Mouse (Mus musculus): ENCODE results near the gene Zfp213.
"Not testable (repeated sequence)": the region's sequence is repeated elsewhere in the genome, so short reads cannot be mapped to it uniquely, and the experiment has no call there.

The Zfp213 gene

DNA sequence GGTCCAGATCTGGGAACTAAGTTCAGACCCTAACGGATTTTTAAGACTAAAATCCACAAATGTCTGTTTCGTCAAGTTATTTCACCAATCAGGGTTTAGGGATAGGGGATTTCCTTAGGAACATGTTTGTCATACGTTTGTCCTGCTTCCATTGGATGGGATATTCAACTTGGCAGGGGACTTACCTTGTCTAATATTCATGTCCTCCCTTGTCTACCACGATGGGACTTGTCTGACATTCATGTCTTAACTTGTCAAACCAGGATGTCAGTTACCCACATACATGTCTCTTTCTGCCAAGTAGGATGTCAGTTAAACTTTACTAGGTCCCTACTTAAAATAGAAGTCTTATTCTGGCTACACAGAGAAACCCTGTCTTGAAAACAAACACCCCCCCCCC is 20.1 kb downstream of the Zfp213 start:
- no peak for DNase-seq (ENCODE audit: low spot score)

DNA sequence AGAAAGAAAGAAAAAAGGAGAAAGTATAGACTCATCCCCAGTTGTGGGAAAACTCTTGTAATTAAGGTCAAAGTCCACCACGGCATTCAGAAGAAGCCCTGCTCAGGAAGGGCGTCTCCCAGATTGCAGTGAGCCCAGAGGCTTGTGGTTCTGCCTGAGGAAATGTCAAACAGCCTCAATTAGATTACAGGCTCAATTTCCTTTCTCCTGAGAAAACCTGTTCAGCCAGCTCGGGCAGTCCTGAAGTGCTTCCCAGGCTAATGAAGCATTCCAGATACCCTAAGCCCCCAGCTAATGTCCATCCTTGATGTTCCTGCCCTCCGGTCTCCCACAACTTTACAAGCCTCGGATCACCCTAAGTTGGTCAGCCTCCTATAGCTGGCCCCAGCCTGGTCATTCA is 20.7 kb downstream of the Zfp213 start:
- DNase-seq (ENCODE audit: low spot score) = no peak

DNA sequence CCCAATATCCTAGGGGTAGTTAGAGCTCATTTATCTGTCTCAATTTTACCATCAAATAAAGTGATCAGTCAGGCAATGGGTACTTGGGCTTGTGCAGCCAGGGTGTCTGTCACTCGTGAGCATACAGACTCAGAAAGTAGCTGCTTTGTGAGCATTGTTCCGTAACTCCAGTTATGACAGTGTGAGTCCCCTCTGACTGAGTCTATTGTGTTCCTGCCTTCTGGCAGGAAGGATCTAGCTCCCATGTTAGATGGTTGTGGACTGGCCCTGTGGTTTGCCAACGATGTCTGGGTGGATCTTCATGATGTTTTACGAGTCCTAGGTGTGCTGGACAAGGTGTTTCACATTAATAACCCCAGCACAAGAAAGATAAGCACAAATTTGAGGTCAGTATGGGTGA is 21.2 kb downstream of the Zfp213 start:
- peak; percentile 7 for DNase-seq (ENCODE audit: low spot score)

- DNase-seq (ENCODE audit: low spot score) = peak; percentile 1
These were observed 21.9 kb downstream of the Zfp213 start for GRCm38 (mm10) chr17:23542004-23542720.

- DNase-seq (ENCODE audit: low spot score) = no peak
These were observed 23.2 kb downstream of the Zfp213 start for GRCm38 (mm10) chr17:23540605-23541475.

- DNase-seq (ENCODE audit: low spot score) = no peak
These were observed 23.9 kb downstream of the Zfp213 start for GRCm38 (mm10) chr17:23540106-23540505.

DNA sequence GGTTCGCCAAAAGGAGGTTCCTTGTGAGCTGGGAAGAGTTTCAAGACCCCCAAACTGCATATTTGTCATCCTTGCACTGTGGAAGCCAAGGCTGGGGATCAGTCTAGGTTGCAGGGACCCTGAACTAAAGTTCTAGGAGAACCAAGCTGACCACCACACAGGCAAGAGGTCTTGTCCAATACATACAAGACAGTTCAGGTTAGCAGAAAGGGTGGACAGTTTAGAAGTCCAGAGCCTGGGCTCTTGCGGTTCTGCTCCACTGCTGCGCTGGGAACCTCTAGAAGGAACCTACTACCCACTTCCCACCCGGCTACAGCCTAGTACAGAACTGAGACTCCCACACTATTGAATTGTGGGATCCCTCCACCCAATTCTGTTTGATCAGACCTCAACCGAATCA is 24.4 kb downstream of the Zfp213 start:
- DNase-seq (ENCODE audit: low spot score) = no peak

- no peak for DNase-seq (ENCODE audit: low spot score)
These were observed 25.6 kb downstream of the Zfp213 start for GRCm38 (mm10) chr17:23538299-23539015.

DNA sequence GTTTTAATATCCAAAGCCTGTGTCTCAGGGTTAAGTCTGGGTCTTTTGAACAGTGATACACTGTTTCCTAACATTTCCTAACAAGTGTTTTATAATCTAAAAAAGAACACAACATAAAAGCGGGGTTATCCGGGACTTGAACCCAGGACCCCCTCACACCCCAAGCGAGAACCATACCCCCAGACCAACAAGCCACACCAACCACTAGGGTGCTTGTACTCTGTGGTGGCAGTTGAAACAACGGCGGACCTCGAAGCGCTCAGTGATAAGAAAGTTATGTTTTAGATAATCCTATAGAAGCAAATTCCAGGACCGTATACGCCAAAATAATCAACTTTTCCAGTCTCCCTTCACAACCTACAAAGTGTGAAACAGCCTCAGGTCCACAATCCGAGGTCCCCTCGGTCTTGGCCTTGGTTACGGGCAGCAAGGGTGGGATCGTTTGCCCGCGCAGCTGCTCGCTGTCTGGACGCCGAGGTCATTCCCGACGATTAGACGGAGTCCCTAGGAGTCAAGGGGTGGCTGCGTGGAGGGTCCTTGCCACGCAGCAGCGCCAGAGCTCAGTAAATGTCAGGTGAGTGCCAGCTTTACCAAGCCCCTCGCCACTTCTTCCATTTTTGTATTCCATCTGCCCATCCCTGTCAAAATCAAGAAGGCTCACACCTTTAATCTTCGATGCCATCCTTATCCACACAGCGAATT is 26.3 kb downstream of the Zfp213 start:
- no peak for DNase-seq (ENCODE audit: low spot score)

DNA sequence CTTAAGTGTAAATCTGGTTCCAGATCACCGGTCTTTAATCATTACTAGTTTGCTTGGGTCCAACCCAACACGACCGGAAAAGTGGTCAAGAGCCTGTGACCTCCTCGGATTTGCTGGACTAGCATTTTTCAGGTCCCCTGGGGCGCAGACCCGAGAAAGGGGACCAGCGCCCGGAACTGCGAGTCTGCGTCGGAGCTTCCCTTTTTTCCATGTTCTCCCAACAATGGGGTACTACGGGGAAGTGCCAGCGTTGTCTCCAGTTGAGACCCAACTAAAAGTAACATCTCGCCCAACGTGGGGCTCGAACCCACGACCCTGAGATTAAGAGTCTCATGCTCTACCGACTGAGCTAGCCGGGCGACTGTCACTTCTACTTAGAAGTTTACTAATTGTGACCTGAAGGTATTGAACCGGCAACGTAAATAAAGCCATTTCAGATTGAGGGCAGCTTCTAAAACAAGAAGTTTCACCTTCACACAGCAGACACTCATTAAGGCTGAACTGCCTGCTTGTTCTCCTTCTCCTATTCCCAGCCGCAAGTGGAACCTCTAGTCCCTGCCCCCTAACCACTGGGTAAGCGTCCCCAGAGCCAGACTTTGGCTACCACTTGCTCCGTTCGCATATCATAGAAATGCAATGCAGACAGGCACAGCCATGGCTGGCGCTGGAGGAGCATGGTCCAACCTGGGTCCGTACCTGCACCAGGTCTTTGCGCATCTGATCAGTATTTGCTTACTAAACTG is 28.8 kb downstream of the Zfp213 start:
- not testable (repeated sequence) for DNase-seq (ENCODE audit: low spot score)

DNA sequence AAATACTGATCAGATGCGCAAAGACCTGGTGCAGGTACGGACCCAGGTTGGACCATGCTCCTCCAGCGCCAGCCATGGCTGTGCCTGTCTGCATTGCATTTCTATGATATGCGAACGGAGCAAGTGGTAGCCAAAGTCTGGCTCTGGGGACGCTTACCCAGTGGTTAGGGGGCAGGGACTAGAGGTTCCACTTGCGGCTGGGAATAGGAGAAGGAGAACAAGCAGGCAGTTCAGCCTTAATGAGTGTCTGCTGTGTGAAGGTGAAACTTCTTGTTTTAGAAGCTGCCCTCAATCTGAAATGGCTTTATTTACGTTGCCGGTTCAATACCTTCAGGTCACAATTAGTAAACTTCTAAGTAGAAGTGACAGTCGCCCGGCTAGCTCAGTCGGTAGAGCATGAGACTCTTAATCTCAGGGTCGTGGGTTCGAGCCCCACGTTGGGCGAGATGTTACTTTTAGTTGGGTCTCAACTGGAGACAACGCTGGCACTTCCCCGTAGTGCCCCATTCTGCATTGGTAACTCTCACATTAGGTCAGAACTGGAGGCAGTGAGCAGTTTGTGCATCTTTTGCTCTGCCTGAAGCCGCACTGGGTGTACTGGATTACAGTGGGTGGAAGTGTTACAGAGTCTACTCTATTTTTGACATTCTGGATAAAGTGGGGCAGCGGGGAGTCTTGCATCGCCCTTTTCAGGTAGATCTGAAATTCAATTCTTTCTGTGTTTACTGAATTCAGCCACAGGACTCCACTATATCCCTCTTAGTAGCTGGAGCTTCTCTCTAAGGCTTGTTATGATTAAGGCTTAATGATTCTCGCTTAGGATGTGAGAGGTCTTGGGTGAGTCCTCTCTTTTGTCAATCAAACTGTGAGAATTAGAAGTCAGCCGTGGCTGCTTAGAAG is 30.2 kb downstream of the Zfp213 start:
- not testable (repeated sequence) for DNase-seq (ENCODE audit: low spot score)

DNA sequence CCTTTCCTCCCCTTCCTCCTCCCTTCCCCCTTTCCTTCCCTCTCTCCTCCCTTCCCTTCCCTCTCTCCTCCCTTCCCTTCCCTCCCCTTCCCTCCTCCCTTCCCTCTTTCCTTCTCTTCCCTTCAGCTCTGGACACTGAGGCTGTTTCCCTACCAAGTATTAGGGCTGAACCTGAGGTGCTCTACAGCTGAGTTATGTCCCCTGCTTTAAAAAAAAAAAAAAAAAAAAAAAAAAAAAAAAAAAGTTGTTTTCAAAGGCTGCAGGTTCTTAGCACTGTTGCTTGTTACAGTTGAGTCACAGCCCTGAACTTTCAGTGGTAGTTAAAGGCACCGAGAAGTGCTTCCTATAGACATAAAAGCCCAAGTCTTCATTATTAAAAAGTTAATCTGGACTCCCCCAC is 32.6 kb downstream of the Zfp213 start:
- not testable (repeated sequence) for DNase-seq (ENCODE audit: low spot score)

DNA sequence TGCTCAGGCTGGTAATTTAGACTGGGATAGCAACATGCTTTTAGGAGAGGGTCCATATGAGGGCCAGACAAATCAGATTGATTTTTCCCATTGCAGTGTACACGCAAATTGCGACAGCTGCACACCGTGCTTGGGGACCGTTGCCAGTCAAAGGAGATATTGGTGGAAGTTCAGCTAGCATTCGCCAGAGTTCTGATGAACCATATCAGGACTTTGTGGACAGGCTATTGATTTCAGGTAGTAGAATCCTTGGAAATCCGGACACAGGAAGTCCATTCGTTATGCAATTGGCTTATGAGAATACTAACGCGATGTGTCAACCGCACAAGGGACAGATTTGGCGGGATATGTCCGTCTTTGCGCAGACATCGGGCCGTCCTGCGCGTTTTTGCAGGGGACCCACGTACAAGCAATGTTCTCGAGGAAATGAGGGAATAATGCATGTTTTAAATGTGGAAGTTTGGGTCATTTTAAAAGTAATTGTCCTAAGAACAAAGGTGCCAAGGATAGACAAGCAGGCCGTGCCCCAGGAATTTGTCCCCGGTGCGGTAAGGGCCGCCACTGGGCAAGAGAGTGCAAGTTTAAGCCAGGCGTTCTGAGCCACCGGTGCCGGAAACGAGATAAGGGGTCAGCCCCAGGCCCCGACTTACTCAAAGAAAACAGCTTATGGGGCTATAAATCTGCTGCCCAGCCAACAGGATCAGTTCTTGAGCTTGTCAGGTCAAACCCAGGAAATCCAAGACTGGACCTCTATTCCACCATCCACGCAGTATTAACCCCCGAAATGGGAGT is 40.9 kb downstream of the Zfp213 start:
- DNase-seq (ENCODE audit: low spot score) = not testable (repeated sequence)

DNA sequence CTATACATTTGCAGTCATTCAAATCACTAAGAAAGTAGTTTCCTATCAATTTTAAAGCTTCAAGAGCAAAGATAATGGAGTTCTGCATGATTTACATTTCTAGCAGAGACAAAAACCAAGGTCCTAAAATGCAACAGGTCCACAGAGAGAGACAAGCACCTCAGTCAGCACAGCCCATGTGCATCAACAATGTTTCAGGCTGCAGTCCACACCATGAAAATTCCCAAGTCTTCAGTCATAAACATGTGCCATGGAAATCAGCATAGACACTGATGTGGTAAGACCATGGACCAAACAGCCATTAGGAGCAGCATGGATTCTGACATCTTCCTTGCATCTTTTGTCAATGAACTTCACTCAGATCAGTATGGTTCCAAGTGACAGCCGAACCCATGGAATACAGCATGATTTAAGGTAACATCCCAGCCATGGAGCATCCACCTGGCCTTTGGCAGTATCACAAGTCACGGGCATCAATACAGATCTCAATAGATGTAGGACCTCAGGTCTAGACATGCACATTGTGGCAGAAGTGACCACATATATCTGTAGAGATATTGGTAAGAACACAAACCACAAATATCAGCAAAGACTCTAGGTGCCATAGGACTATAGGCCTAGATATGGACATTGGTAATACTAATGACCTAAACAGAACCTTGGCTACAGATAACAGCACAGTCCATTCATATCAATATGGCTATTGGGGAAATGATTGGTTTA is 45.2 kb downstream of the Zfp213 start:
- no peak for DNase-seq (ENCODE audit: low spot score)
